ENCODE assay signal across 19 mouse cellular contexts in the genomic region with DNA sequence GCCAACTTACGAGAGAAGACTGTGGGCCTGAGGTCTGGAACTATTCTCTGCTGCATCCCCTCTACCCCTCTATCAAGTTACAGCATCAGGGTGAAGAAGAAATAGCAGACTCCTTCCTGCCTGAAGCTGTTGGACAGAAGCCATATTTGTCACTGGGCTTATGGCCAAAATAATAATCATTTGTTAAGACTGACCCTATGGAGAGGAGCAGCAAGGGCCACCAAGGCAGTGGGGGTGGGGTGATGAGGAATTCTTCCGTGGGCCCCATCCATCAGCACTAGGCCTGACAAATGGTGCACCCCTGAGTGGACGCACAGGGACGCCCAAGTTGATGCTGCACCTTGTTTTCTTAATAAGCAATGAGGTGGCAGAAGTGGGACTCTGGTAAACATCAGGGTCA. TPM values are rescaled to one million over a fixed set of nuclear protein-coding genes. Genes with fewer than 3 reads are reported as not detected.
A peak's percentile ranks its signal among the peaks of the same experiment; 100 is the strongest.
DNase-seq lines count a peak whose midpoint lies in the region; ATAC-seq and TF ChIP-seq lines count a peak whose summit lies in the region.
"Had no signal": no experiment of that assay in that cellular context is flagged by ENCODE, and none has a peak within 500 bp of the region (broad histone marks: within the 10 kb centered on the region; RNA-seq: fewer than 3 reads in every experiment).

No protein-coding gene starts in this region.

- H3K27ac ChIP-seq in intestine, embryonic 14.5 days (ENCODE audit: low read depth) = peak overlapping the region; percentile 3; the same call in 1 of the 2 replicates
- H3K27ac ChIP-seq in intestine, postnatal 0 days (ENCODE audit: low read depth, low read length) = no peak overlapping the region
- no peak overlapping the region for H3K27ac ChIP-seq in stomach, embryonic 14.5 days (ENCODE audit: low read length)
- no peak overlapping the region for H3K27ac ChIP-seq in stomach, postnatal 0 days (replicated peaks)
- H3K27ac ChIP-seq in stomach, embryonic 16.5 days (ENCODE audit: low read length) = no peak overlapping the region
- H3K27ac ChIP-seq: embryonic facial prominence, embryonic 13.5 days; heart, embryonic 10.5 days; hindbrain, embryonic 12.5 days; liver, embryonic 13.5 days had no signal

- 29% methylated on average over 4 of the region's 4 CpGs for WGBS in intestine, embryonic 14.5 days
- WGBS in intestine, postnatal 0 days = 68% methylated on average over 4 of the region's 4 CpGs
- 36% methylated on average over 4 of the region's 4 CpGs for WGBS in stomach, embryonic 14.5 days
- WGBS in stomach, postnatal 0 days = 49% methylated on average over 4 of the region's 4 CpGs
- 35% methylated on average over 4 of the region's 4 CpGs for WGBS in stomach, embryonic 16.5 days

- TF ChIP-seq EP300 in stomach, postnatal 0 days (optimal IDR thresholded peaks at IDR 0.05) = no peak

- TF ChIP-seq CTCF in intestine, postnatal 0 days (IDR thresholded peaks at IDR 0.05; ENCODE audit: low read depth) = no peak
- TF ChIP-seq CTCF in stomach, postnatal 0 days (IDR thresholded peaks at IDR 0.05; ENCODE audit: low read depth) = no peak

- H3K27me3 ChIP-seq in intestine, embryonic 14.5 days (replicated peaks; ENCODE audit: control insufficient read depth, insufficient read depth, low read length) = no peaks in the 10 kb centered on the region
- no peaks in the 10 kb centered on the region for H3K27me3 ChIP-seq in intestine, postnatal 0 days (replicated peaks; ENCODE audit: control insufficient read depth, insufficient read depth, low read length)
- no peaks in the 10 kb centered on the region for H3K27me3 ChIP-seq in stomach, embryonic 14.5 days (ENCODE audit: control insufficient read depth, insufficient read depth, low read length)
- no peaks in the 10 kb centered on the region for H3K27me3 ChIP-seq in stomach, postnatal 0 days (ENCODE audit: control insufficient read depth, insufficient read depth, low read length)
- no peaks in the 10 kb centered on the region for H3K27me3 ChIP-seq in stomach, embryonic 16.5 days (ENCODE audit: control insufficient read depth, insufficient read depth, low read length)
- H3K27me3 ChIP-seq: embryonic facial prominence, embryonic 13.5 days; liver, embryonic 13.5 days had no signal

- no peak; the same call in 1 of the 2 replicates for ATAC-seq in intestine, embryonic 14.5 days (replicated peaks; ENCODE audit: low FRiP score, low TSS enrichment, low read depth)
- no peak for ATAC-seq in intestine, postnatal 0 days
- 0 out of 2 replicates have a peak, but pooled peaks have one; percentile 39 for ATAC-seq in stomach, embryonic 14.5 days (ENCODE audit: insufficient number of reproducible peaks, insufficient read depth, low FRiP score, low read depth)
- no peak for ATAC-seq in stomach, postnatal 0 days (ENCODE audit: low FRiP score, low TSS enrichment)
- ATAC-seq in stomach, embryonic 16.5 days (ENCODE audit: insufficient read depth, low FRiP score) = 0 out of 2 replicates have a peak, but pooled peaks have one; percentile 19
- ATAC-seq: forebrain, embryonic 16.5 days; inflammation-experienced regulatory T-cells, adult 6 months had no signal

- H3K9me3 ChIP-seq in intestine, embryonic 14.5 days (ENCODE audit: control insufficient read depth, low read length) = no peaks in the 10 kb centered on the region
- no peaks in the 10 kb centered on the region for H3K9me3 ChIP-seq in intestine, postnatal 0 days (ENCODE audit: control insufficient read depth)
- H3K9me3 ChIP-seq in stomach, embryonic 14.5 days (ENCODE audit: control insufficient read depth, low read depth, low read length) = no peaks in the 10 kb centered on the region
- H3K9me3 ChIP-seq in stomach, postnatal 0 days (ENCODE audit: control insufficient read depth, low read length) = no peaks in the 10 kb centered on the region
- no peaks in the 10 kb centered on the region for H3K9me3 ChIP-seq in stomach, embryonic 16.5 days (replicated peaks; ENCODE audit: control insufficient read depth, low read length)
- H3K9me3 ChIP-seq: embryonic facial prominence, embryonic 13.5 days; heart, embryonic 10.5 days; hindbrain, embryonic 12.5 days; liver, embryonic 13.5 days had no signal

- H3K9ac ChIP-seq in intestine, embryonic 14.5 days (ENCODE audit: low read length) = no peak overlapping the region
- H3K9ac ChIP-seq in intestine, postnatal 0 days (ENCODE audit: low read depth, low read length) = no peak overlapping the region
- H3K9ac ChIP-seq in stomach, embryonic 14.5 days (replicated peaks; ENCODE audit: low read depth, low read length) = no peak overlapping the region
- no peak overlapping the region for H3K9ac ChIP-seq in stomach, postnatal 0 days (ENCODE audit: low read length)
- no peak overlapping the region for H3K9ac ChIP-seq in stomach, embryonic 16.5 days (ENCODE audit: low read length)
- H3K9ac ChIP-seq: embryonic facial prominence, embryonic 13.5 days; hindbrain, embryonic 12.5 days; liver, embryonic 13.5 days had no signal

- H3K4me2 ChIP-seq in intestine, embryonic 14.5 days (ENCODE audit: low read length) = no peak overlapping the region
- no peak overlapping the region for H3K4me2 ChIP-seq in intestine, postnatal 0 days (replicated peaks; ENCODE audit: low read depth)
- no peak overlapping the region for H3K4me2 ChIP-seq in stomach, embryonic 14.5 days (replicated peaks; ENCODE audit: low read depth, low read length)
- no peak overlapping the region for H3K4me2 ChIP-seq in stomach, postnatal 0 days (replicated peaks; ENCODE audit: low read depth)
- H3K4me2 ChIP-seq in stomach, embryonic 16.5 days (ENCODE audit: low read depth, low read length) = no peak overlapping the region
- H3K4me2 ChIP-seq: embryonic facial prominence, embryonic 13.5 days; hindbrain, embryonic 12.5 days; liver, embryonic 13.5 days had no signal

- H3K4me3 ChIP-seq in intestine, embryonic 14.5 days (ENCODE audit: low read depth, low read length) = no peak overlapping the region
- H3K4me3 ChIP-seq in intestine, postnatal 0 days (ENCODE audit: low read depth, low read length) = no peak overlapping the region
- H3K4me3 ChIP-seq in stomach, embryonic 14.5 days (ENCODE audit: low read depth, low read length) = no peak overlapping the region
- H3K4me3 ChIP-seq in stomach, postnatal 0 days (ENCODE audit: low read depth, low read length) = no peak overlapping the region
- no peak overlapping the region for H3K4me3 ChIP-seq in stomach, embryonic 16.5 days (replicated peaks; ENCODE audit: low read length)
- H3K4me3 ChIP-seq: embryonic facial prominence, embryonic 13.5 days; heart, embryonic 10.5 days; hindbrain, embryonic 12.5 days; liver, embryonic 13.5 days had no signal

- peaks cover 39% of the 10 kb centered on the region for H3K4me1 ChIP-seq in intestine, embryonic 14.5 days (replicated peaks; ENCODE audit: control insufficient read depth, insufficient read depth, low read length)
- H3K4me1 ChIP-seq in intestine, postnatal 0 days (replicated peaks; ENCODE audit: control insufficient read depth, insufficient read depth, low read length) = no peaks in the 10 kb centered on the region
- peaks cover 35% of the 10 kb centered on the region for H3K4me1 ChIP-seq in stomach, embryonic 14.5 days (ENCODE audit: control insufficient read depth, insufficient read depth, low read length)
- H3K4me1 ChIP-seq in stomach, postnatal 0 days (replicated peaks; ENCODE audit: control insufficient read depth, insufficient read depth) = no peaks in the 10 kb centered on the region; the same call in 1 of the 2 replicates
- H3K4me1 ChIP-seq in stomach, embryonic 16.5 days (ENCODE audit: control insufficient read depth, insufficient read depth, low read length) = peaks cover 5% of the 10 kb centered on the region; the same call in 1 of the 2 replicates
- H3K4me1 ChIP-seq: liver, embryonic 13.5 days had no signal

- intact Hi-C loops in left cerebral cortex, postnatal 4 days (cut with DNase I) = no loop called here

- DNase-seq in intestine, embryonic 14.5 days (ENCODE audit: low spot score) = peak; percentile 63
- DNase-seq in left cerebral cortex, postnatal 4 days = peak; percentile 29
- no peak for DNase-seq in left cerebral cortex, adult 9 months (ENCODE audit: low spot score in 2 of 2)
- no peak for DNase-seq in stomach, postnatal 0 days (ENCODE audit: low spot score)
- DNase-seq in ovary, postnatal 36 days (ENCODE audit: low spot score) = no peak
- DNase-seq: adrenal gland, adult 8-10 months; cerebellum, adult 9-10 months; liver, embryonic 13.5 days; lung, postnatal 4 days; right cerebral cortex, postnatal 4 days; thymus, postnatal 36 days had no signal

- no peaks in the 10 kb centered on the region for H3K36me3 ChIP-seq in intestine, embryonic 14.5 days (ENCODE audit: control insufficient read depth, insufficient read depth, low read length)
- H3K36me3 ChIP-seq in intestine, postnatal 0 days (ENCODE audit: control insufficient read depth, insufficient read depth) = no peaks in the 10 kb centered on the region
- H3K36me3 ChIP-seq in stomach, embryonic 14.5 days (ENCODE audit: control insufficient read depth, insufficient read depth, low read length) = no peaks in the 10 kb centered on the region
- H3K36me3 ChIP-seq in stomach, postnatal 0 days (ENCODE audit: control insufficient read depth, insufficient read depth, low read length) = no peaks in the 10 kb centered on the region
- H3K36me3 ChIP-seq in stomach, embryonic 16.5 days (ENCODE audit: control insufficient read depth, insufficient read depth, low read length) = no peaks in the 10 kb centered on the region
- H3K36me3 ChIP-seq: embryonic facial prominence, embryonic 13.5 days; heart, embryonic 10.5 days; hindbrain, embryonic 12.5 days; liver, embryonic 13.5 days had no signal

RNA-seq across cellular contexts. Expression of a gene that starts 38.9 kb away (rescaled TPM):
- polyA plus RNA-seq in intestine, embryonic 14.5 days (2014; fragmentation: Nextera tagmentation; extraction: Ambion mirVana) = 170 and 189 TPM in 2 replicates
- 57.5 and 58.0 TPM in 2 replicates for polyA plus RNA-seq in intestine, postnatal 0 days (2015; fragmentation: Nextera tagmentation; extraction: Ambion mirVana)
- total RNA-seq in left cerebral cortex, postnatal 4 days (2021) = 10 to 100 TPM; 47.8 to 57.1 TPM
- polyA plus RNA-seq in stomach, embryonic 14.5 days (2014; fragmentation: Nextera tagmentation; extraction: Ambion mirVana) = 180 and 184 TPM in 2 replicates
- polyA plus RNA-seq in stomach, postnatal 0 days (2015; fragmentation: Nextera tagmentation; extraction: Ambion mirVana) = 58.0 and 61.1 TPM in 2 replicates
- 168 and 180 TPM in 2 replicates for polyA plus RNA-seq in stomach, embryonic 16.5 days (2015; fragmentation: Nextera tagmentation; extraction: Ambion mirVana)
- polyA plus RNA-seq: inflammation-experienced regulatory T-cells, adult 6 months had no signal

Comparison
In these comparisons a context has a peak if more than half of its experiments do, and no peak if none do; other contexts are left out.
1. ATAC-seq: peak in stomach, embryonic 14.5 days (single experiment) and stomach, embryonic 16.5 days (single experiment); none in intestine, embryonic 14.5 days (single experiment), intestine, postnatal 0 days (single experiment) and stomach, postnatal 0 days (single experiment).
2. DNase-seq: peak in intestine, embryonic 14.5 days (single experiment) and left cerebral cortex, postnatal 4 days (single experiment); none in left cerebral cortex, adult 9 months (0 of 2), stomach, postnatal 0 days (single experiment) and ovary, postnatal 36 days (single experiment).